Mouse (Mus musculus) small intestine, adult 2 months (tissue): ENCODE measurements around the gene Vmn1r222. TPM values are rescaled to one million over a fixed set of nuclear protein-coding genes. Genes with fewer than 3 reads are reported as not detected.
"Not testable (repeated sequence)": the region's sequence is repeated elsewhere in the genome, so short reads cannot be mapped to it uniquely, and the experiment has no call there.

Source experiments
- H3K27ac ChIP-seq: fragments of 200-500 bp; 2 replicates; pipeline ENCODE4 v1.5.1; 2012; ENCODE audit warnings: low read depth, low read length, control low read depth, inconsistent platforms; ENCODE audit not compliant: insufficient read depth
- H3K27me3 ChIP-seq: fragments of 200-500 bp; 2 replicates; pipeline ENCODE4 v1.6.1; 2012; ENCODE audit warnings: mild to moderate bottlenecking, moderate library complexity, low read length, inconsistent platforms; ENCODE audit not compliant: control insufficient read depth, insufficient read depth
- H3K36me3 ChIP-seq: fragments of 200-500 bp; 2 replicates; pipeline ENCODE4 v1.6.1; 2012; ENCODE audit warnings: mild to moderate bottlenecking, low read length, control low read depth, inconsistent platforms; ENCODE audit not compliant: control insufficient read depth, insufficient read depth
- H3K4me1 ChIP-seq: fragments of 200-500 bp; 2 replicates; pipeline ENCODE4 v1.6.1; 2012; ENCODE audit warnings: low read length, inconsistent platforms, mixed read lengths; ENCODE audit not compliant: control insufficient read depth, insufficient read depth, insufficient read length
- H3K4me3 ChIP-seq: fragments of 200-500 bp; 2 replicates; pipeline ENCODE4 v1.5.1; 2012; ENCODE audit warnings: low read depth, mild to moderate bottlenecking, control low read depth, inconsistent platforms, low read length, moderate library complexity
- CTCF ChIP-seq: fragments of 200-500 bp; IDR thresholded peaks from 2 replicates; pipeline ENCODE4 v1.5.1; 2012; ENCODE audit warnings: low read depth, mild to moderate bottlenecking, control low read depth, inconsistent platforms, low read length, moderate library complexity, mixed read lengths; ENCODE audit not compliant: insufficient replicate concordance, insufficient read length; ENCODE audit errors: extremely low read depth
- POLR2A ChIP-seq: fragments of 200-500 bp; IDR thresholded peaks from 2 replicates; pipeline ENCODE4 v1.6.1; 2012; ENCODE audit warnings: low read depth, mild to moderate bottlenecking, control low read depth, inconsistent platforms, low read length, moderate library complexity
- WGBS: fragments of 180-500 bp; shearing (Covaris S2); methylation state at CpG from one replicate; pipeline ENCODE4 v1.1.7; 2018; 5-methylcytosine and 5-hydroxymethylcytosine counted together
- polyA plus RNA-seq: library from polyadenylated mRNA; depleted of rRNA; stranded (reverse); fragments of >200 nt; gene quantifications from 2 replicates; pipeline ENCODE4 v1.2.3, GENCODE M21; 2012; rRNA removed

Vmn1r222 gene
- polyA plus RNA-seq, 1 experiment: not detected

DNA sequence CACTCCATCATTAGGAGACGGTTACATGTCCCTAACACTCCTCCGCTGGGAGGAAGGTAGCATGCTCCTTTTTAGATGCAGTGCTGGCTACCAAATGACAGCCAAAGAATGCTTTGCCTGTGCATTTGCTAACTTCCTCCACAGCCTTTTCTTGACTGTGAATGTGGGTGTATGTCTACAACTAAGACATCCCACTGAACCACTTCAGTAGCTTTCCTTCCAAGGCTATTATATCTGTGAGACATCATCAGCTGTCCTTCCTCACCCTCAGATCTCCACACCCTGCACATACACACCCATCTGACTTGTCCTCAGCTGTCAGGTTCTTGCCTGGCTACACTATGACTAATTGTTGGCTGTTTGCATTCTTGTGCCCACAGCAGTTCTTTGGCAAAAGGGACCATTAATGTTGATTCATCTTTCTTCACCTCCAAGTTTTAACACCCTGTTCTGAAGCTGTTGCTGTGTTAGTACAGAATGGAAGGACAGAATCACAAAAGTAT lies 22.9 kb upstream of the Vmn1r222 start:
- TF ChIP-seq CTCF (no peak), POLR2A (no peak)
- Histone ChIP-seq H3K27ac (no peak overlapping the region), H3K27me3 (no peaks in the 10 kb centered on the region), H3K36me3 (no peaks in the 10 kb centered on the region), H3K4me1 (no peaks in the 10 kb centered on the region), H3K4me3 (no peak overlapping the region)
- WGBS: 82% methylated on average over 2 of the region's 2 CpGs

DNA sequence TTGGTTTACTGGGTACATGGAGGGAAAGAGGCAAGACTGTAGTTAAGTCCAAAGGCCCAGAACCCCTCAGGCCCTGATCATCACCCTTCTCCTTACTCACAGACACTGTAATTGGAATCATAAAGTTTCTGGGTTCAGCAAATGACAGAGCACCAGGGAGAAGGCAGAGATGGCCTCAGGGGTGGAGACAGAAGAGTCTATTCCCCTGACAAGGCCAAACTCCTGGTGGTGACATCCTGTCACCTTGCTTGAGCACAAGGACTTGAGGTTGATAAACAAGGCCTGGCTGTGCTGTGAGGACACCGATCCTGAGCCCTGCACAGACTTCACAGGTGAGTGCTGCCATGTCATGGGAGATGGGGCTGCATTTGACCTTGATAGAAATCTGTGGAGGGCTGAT lies 11.1 kb upstream of the Vmn1r222 start, which contains the start of gene Vmn1r223:
Gene Vmn1r223 (plus strand): TSS at position 301 of the 400 bp plus-strand sequence.
- H3K36me3 ChIP-seq, H3K4me1 ChIP-seq, H3K27me3 ChIP-seq, H3K27ac ChIP-seq, H3K4me3 ChIP-seq: not testable (repeated sequence)
- WGBS: 84% methylated on average over 1 of the region's 1 CpGs

DNA sequence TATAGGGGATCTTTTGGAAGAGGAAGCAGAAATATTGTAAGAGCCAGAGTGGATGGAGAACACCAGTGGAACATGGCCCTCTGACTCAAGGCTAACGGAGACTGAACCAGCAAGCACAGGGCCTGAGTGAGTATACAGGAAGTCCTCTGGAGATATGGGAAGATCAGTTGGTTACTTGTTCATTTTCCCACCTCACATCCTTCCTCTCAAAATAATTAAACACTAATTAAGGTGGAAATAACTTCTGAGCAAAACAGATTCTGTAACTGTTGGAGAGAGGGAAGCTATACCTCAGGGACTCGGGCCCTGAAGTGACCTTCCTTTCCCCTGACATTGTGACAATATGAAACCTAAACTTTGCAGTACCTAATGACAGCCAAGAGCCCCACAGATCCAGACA lies 21.9 kb downstream of the Vmn1r222 start, which contains the start of gene Vmn1r221:
Gene Vmn1r221 (plus strand): TSS at position 301 of the 400 bp plus-strand sequence.
- H3K36me3 ChIP-seq, H3K27me3 ChIP-seq, H3K27ac ChIP-seq, H3K4me3 ChIP-seq, H3K4me1 ChIP-seq: not testable (repeated sequence)
- WGBS: 73% methylated on average over 2 of the region's 2 CpGs

DNA sequence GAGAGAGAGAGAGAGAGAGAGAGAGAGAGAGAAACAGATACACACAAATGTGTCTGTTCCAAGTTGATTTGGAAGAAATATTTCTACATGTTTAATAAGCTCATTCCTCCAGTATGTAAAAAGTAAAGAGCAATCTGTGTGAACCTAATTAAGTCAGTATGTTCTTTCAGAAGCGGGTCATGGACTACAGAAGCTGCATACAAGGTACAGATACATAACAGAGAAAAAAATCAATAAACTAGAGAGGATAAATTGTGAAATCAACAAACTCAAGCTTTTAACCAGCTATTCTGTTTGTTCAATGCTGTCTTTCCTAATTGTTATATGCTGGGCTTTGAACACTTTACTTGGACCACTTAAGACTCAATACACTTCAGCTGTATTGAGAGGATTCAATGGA lies 31.9 kb downstream of the Vmn1r222 start:
- not testable (repeated sequence) for H3K4me3 ChIP-seq, H3K27me3 ChIP-seq, H3K36me3 ChIP-seq, H3K4me1 ChIP-seq, H3K27ac ChIP-seq
- WGBS: 62% methylated on average over 1 of the region's 1 CpGs

DNA sequence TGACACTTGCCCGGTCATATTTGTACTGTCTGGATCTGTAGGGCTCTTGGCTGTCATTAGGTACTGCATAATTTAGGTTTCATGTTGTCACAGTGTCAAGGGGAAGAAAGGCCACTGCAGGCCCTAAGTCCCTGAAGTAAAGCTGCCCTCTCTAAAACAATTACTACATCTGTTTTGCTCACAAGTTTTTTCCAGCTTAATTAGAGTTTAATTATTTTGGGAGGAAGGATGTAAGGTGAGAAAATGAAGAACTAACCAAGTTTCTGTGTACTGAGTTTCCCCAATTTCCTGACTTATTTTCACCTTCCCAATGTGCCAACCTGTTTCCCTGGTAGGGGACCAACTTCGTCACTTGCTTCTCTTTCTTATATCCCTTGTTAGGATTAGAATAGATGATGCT lies 47.9 kb downstream of the Vmn1r222 start, which contains the start of gene Vmn1r220:
Gene Vmn1r220 (minus strand): TSS at position 101 of the 400 bp plus-strand sequence.
- H3K36me3 ChIP-seq: no peaks in the 10 kb centered on the region
- no peak within 1 kb of the TSS for H3K4me3 ChIP-seq
- no peak for TF ChIP-seq CTCF
- no peak for TF ChIP-seq POLR2A
- no peak within 1 kb of the TSS for H3K27ac ChIP-seq
- no peaks in the 10 kb centered on the region for H3K4me1 ChIP-seq
- WGBS: 86% methylated on average over 2 of the region's 2 CpGs
- H3K27me3 ChIP-seq: no peaks in the 10 kb centered on the region

Other genes starting within 250 kb of the Vmn1r222 start
- not detected in 2 replicates for gene Vmn1r213, start 228.3 kb downstream of the Vmn1r222 start, polyA plus RNA-seq
- gene Vmn1r214, start 205.5 kb downstream of the Vmn1r222 start, polyA plus RNA-seq: not detected in 2 replicates
- not detected in 2 replicates for gene Vmn1r215, start 167.9 kb downstream of the Vmn1r222 start, polyA plus RNA-seq
- gene Vmn1r217, start 117.7 kb downstream of the Vmn1r222 start, polyA plus RNA-seq: not detected in 2 replicates
- not detected in 2 replicates for gene Vmn1r218, start 102.8 kb downstream of the Vmn1r222 start, polyA plus RNA-seq
- gene Vmn1r219, start 76.6 kb downstream of the Vmn1r222 start, polyA plus RNA-seq: not detected in 2 replicates
- not detected in 2 replicates for gene Vmn1r220, start 48.0 kb downstream of the Vmn1r222 start, polyA plus RNA-seq
- gene Vmn1r221, start 21.8 kb downstream of the Vmn1r222 start, polyA plus RNA-seq: not detected in 2 replicates
- not detected in 2 replicates for gene Vmn1r223, start 11.2 kb upstream of the Vmn1r222 start, polyA plus RNA-seq
- 0.15 and 0.20 TPM in 2 replicates for gene Zfp322a, start 133.3 kb upstream of the Vmn1r222 start, polyA plus RNA-seq
- 0.95 and 1.2 TPM in 2 replicates for gene Abt1, start 187.9 kb upstream of the Vmn1r222 start, polyA plus RNA-seq
- 0.05 TPM in 1 of 2 replicates, not detected in the other for gene Btn1a1, start 230.0 kb upstream of the Vmn1r222 start, polyA plus RNA-seq